Mouse (Mus musculus): Measurements from ENCODE around the gene E330034G19Rik. TPM values are rescaled to one million over a fixed set of nuclear protein-coding genes. Genes with fewer than 3 reads are reported as not detected.

The E330034G19Rik gene
- polyA plus RNA-seq (2017; shearing (Covaris generic)): not detected

DNA sequence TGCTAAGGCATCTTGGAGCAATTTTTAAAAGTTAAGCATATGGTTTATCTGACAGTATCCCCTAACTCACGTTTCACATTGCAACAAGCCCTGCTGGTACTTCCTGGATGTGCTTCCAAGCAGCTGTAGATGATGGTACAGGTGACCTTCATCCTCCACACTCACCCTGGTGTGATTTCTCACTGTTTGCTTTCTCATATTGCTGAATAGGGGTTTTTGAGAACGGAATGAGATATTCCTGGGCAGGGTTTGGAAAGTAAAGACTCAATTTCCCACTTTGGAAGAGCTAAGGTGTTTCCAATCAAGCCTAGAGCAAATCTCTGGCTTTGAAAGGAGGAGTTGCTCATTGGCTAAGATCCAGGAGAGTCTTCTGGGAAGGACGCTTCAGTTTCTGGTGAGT, at the start of gene E330034G19Rik:
TSS of gene E330034G19Rik (plus strand) at position 301 of the 400 bp plus-strand sequence.

DNA sequence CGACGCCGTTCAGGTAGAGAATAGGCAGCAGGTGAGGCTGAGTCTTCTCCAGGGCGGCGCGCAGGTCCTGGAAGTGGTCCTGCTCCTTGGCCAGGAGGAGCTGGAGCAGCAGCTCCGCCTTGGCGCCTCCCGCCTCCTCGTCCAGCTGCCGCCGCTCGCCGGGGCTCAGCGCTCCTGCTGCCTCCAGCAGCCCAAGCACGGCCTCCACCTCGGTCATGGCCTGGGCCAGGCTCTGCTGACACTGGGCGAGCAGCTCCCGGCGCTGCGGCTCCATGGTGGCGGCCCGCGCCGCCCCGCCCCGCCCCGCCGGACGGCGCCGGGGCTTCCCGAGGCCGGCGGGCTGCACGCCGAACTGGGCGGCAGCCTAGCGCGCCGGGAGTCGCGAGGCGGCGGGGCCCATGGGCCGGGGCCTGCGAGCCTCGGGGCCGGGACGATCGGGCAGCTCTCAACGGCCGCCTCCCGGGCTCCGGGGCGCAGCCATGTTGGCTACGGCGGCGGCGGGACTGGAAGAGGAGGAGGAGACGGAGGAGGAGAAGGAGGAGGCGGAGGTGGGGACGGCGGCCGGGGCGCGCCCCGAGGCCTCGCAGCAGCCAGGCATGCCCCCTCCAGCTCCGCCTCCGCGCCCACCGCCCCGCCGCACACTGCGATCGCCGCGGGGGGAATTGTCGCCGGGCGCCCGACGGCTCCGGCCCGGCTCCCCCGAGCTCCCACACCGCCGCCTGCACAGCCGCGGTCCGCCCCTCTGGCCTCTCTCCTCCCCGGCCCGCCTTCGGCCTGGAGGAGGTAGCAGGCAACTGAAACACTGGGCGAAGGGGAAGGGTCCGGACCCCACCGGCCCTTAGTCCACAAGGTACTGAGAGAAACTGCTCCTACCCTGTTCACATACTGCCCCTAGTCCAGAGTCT, 47.6 kb upstream of the E330034G19Rik start, which contains the start of gene Dlg5:
TSS of gene Dlg5 (minus strand) at position 744 of the 905 bp plus-strand sequence.

Other genes starting within 250 kb of the E330034G19Rik start
- gene Dlg5, start 47.3 kb upstream of the E330034G19Rik start, polyA plus RNA-seq (2017; shearing (Covaris generic)): 0.56 TPM
- gene Polr3a, start 193.8 kb downstream of the E330034G19Rik start, polyA plus RNA-seq (2017; shearing (Covaris generic)): 35.8 TPM
- gene Rps24, start 193.9 kb downstream of the E330034G19Rik start, polyA plus RNA-seq (2017; shearing (Covaris generic)): 1,120 TPM